Mouse (Mus musculus): Measurements from ENCODE around the gene Bmp8b.
"Not testable (repeated sequence)": the region's sequence is repeated elsewhere in the genome, so short reads cannot be mapped to it uniquely, and the experiment has no call there.

Gene Bmp8b

DNA sequence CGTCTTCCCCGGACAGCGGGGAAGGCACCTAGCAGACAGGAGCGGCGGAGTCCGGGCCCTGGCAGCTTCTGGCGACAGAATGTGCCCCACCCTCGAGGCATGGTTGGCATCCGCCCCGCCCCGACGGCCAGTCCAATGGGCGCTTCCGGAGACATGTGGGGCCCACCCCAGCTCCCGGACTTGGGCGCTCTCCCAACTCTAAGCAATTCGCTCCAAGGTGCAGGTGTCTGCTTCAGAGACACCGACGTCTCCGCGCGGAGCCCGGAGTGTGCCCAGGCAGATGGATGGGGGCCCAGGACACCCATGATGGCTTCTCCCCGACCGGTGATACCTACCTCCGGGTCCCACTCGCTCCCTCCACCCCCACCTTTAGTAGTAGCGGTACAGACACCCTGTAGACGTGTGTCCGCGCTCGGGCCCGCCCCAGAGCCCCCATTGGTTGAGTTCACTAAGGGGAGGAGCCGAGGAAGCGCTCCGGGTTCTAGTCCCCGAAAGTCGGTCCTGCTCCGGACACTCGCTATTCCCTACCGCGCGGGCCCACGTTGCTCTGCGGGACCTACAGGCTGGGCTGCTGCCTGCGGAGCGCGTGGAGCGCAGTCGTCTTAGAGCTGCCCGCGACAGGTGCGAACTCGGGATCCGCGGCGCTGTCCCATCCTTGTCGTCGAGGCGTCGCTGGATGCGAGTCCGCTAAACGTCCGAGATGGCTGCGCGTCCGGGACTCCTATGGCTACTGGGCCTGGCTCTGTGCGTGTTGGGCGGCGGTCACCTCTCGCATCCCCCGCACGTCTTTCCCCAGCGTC, at the start of gene Bmp8b:
TSS of gene Bmp8b (plus strand) at position 515 of the 800 bp plus-strand sequence.
- DNase-seq: peak; percentile 29 to 57

DNA sequence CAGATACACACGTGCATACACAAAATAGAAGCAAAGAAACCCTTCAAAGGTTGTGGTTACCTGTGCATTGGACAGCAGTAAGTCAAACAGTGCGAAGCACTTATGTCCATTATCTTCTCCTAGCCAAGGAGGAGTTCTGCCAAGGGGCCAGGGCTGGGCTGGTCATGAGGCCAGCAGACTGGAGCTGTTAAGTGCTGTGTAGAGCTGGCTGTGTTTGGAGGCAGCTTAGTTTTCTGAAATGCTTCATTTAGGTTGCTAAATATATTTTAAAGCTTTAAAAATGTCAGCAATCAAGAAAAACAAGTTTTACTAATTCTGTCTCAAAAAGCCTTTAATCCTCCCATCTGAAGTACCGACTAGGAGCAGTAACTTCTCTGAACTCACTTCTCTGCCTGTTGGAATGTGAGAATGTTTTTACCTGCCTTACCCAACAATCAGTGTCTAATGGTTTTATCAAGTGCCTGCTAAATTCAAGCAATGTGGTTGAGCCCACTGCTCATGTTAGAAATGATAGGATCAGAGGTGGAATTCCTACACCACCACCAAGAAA, 48.3 kb upstream of the Bmp8b start:
- no peak for DNase-seq

DNA sequence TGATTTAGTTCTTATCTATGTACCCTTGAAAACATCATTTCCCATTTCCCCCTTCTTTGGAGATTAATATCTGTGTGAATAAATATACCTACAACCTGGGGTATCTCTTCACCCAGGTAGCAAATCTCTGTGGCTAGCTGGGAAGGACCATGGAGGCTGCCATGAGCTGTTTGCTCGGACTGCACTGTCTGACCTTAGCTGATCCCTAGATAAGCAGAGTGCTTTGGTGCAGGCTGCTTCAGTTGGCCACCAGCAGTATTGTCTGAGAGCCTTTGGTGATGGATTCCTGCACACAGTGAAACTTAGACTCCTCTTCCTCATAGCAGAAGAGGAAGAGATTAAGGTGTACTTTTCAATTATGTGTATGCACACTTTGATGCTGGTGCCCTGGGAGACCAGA, 47.0 kb upstream of the Bmp8b start:
- DNase-seq: no peak

DNA sequence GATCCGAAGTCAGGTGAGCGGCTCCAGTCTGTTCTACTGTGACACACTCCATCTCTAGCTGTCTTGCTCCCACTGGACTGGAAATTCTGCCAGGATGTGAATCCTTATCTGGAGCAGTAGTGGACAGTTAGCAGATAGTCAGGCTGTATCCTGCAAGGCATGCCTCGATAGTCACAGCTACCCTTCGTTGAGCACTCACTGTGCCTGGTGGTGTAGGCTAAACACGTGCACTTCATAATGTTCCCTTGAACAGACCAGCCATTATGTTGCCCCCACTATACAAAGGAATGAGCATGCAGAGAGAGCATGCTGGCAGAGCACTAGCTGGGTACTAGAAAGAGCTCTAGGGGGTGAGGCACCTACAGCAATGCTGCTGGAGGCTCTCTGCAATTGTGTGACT, 43.2 kb upstream of the Bmp8b start:
- no peak for DNase-seq

DNA sequence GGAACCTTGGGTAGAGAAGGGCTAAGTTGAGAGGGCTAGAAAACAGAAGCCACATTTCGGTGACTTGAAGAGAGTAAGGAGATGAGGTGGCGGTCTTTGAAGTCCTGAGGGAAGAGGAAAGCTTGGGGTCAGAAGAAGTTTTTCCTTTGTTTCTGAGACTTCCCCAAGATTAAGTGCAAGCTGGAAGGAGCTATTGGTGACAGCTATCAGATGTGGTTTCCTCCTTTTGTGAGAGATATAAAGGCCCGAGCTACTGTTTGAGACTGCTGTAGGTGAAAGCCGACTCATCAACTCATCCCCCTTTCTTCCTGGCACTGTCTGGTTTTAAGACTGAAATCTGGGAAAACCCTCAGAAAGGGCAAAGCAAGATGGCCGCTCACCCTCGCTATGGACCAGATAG, 36.3 kb upstream of the Bmp8b start:
- DNase-seq: no peak

DNA sequence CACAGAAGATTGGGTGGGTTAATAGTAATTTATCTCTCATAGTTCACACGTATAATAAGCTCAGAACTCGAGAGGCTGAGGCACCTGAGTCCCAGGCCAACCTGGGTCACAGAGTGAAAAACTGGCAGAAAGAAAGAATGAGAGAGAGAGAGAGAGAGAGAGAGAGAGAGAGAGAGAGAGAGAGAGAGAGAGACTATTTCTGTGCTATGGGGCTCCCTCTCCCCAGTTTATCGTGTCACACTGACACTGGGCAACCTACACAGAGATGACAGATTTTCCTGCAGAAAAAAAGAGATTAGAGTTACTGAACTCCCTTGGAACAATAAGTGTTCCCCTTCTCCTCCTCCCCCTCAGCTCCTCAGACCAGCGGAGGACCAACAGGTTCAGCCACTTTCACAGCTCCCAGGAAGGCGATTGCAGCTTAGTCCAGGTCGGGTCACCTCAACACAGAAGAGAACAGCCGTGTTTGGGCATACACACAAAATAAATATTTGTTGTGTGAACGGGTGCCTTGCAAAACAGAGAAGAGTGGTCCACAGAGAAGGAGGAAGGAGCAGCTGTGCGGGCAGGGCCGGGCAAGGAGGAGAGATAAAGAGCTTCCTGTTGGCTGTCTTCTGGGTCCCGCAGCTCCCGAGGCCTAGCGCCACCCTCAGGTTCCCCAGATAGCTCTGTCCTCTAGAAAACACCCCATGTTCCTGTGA, 33.5 kb upstream of the Bmp8b start:
- peak; percentile 25 to 69 for DNase-seq

DNA sequence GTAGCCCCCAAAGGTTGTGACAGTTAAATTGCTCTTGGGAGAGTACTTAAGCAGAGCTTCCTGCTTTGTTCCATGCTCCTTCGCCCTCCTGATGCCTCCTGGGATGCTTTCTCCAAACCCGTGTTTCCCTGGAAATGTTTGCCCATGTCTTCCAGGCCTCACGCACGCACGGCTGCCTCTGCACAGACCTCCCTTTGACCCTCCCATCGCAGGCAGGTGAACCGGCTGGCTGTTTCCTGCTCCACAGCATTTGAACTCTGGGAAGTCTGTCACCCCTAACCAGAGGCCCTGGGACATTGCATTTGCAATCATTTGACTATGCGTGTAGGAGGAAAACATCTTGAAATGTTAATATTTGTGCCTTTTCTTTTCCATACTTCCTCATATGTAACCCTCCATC, 28.0 kb upstream of the Bmp8b start:
- DNase-seq: peak; percentile 4 to 27

DNA sequence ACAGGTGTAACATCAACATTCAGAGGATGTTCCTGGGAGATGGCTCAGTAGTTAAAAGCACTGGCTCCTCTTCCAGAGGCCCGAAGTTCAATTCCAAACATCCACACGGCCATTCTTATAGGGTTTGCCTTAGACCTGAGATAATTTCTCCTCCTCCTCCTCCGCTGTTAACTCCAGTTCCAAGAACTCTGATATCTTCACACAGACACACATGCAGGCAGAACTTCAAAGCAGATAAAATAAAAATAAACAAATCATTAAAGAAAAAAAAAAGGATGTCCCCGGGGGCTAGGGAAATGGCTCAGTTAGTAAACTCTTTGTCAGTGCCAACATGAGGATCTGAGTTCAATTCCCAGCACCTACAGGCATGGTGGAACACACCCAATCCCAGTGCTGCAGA, 26.7 kb upstream of the Bmp8b start:
- DNase-seq: no peak

DNA sequence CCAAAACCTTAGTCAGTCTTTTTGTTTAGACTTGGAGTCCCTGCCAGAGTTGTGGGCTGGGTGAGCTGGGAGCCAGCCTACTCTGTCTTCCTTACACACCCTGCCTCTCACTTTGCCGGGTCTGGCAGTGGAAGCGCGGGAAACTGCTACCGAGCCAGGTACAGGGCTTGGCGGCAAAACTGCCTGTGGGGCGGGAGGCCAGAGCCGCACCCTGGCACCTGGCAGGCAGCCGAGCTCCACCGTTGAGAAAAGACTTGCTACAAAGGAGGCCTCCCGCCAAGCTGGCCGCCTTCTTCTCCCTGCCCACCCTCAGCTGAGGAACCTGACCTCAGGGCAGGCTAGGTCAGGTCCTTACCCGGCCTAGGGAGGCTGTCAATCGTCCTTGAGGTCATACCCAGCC, 24.2 kb upstream of the Bmp8b start:
- DNase-seq: peak; percentile 12 to 62

DNA sequence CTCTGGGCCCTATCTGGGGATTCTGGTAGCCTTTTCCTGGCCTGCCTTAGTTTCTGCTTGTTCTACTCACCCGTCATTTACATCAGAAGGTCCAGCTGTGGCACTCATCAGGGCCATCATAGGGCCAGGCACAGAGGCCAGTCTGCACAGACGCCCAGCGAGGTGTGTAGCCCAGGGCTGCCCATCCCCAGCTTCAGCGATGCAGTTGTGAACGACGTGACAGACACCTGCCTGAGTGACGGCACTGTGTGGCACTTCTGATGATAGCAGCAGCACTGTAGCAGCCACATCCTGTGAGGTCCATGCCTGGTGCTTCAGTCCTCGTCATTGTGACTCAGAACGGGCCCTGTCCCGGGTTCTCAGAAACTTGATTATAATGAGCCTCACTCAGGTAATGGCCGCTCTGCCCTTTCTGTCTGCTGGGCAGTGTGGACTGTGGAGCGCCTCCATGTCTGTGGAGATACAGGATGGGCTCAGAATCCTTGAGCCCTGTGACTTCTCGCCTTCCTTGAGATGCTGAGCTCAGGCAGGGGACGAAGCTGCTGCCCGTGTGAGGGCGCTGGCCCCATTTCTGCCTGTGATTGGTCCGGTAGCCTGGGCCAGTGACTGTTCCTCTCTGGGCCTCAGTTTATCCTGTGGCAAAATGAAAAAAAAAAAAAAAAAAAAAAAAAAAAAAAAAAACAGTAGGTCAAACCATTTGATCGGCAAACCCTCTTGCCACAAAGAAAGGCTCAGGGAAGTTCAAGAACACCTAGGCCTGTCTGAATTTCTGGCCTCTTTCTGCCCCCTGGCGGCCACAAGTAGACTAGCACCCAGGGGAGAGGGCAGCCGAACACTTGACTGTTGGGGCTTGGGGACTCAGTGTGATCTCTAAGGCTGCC, 22.4 kb upstream of the Bmp8b start:
- DNase-seq: peak; percentile 53 to 72

DNA sequence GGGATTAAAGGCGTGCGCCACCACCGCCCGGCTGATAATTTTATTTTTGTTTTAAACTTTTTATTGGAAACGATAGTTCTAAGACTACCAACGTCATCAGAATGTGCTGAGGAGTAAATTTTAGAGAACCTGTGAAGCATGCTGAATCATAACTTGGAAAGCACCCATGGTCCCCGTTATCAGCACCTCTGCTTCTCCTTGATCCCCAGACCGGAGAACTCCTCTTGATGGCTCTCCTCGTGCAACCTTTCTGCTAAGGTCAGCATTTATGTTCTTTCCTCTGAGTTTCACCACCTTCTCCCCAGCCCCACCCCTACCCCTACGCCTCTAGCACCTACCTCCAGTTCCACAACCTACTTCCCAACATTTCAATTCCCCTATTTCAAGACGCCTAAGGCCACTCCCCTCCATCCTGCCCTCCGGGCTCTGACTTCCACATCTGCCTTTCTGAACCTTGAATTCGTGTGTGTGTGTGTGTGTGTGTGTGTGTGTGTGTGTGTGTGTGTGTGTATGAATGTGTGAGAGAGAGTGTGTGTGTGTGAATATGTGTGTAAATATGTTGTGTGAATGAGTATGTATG, 21.6 kb upstream of the Bmp8b start:
- no peak for DNase-seq

DNA sequence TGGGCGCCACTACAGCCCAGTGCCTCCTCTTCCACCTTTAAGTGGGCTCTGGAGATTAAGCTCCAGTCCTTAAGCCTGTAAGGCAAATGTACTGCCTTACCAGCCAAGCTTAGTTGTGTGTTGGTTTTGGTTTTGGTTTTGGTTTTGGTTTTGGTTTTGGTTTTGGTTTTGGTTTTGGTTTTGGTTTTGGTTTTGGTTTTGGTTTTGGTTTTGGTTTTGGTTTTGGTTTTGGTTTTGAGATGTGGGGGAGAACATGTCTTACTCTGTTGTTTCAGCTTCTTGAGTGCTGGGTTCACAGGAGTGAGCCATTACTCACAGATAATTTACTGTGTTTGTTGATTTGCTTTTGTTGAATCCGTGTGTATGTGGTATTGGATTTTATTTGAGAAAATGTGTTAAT, 19.7 kb upstream of the Bmp8b start:
- DNase-seq: no peak

DNA sequence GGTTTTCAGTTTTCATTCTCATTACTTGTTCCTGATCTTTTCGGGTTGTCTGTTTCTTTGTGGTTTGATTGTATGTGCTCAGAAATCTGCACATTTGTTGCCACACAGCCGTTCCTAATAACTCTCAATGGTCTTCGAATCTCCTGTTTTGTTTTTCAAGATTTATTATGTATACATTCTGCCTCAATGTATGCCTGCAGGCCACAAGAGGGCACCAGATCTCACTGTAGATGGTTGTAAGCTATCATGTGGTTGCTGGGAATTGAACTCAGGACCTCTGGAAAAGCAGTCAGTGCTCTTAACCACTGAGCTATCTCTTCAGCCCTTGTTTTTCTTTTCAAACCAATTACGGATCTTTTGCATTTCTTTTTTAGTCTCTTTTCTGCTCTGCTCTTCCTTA, 18.6 kb upstream of the Bmp8b start:
- DNase-seq: no peak

DNA sequence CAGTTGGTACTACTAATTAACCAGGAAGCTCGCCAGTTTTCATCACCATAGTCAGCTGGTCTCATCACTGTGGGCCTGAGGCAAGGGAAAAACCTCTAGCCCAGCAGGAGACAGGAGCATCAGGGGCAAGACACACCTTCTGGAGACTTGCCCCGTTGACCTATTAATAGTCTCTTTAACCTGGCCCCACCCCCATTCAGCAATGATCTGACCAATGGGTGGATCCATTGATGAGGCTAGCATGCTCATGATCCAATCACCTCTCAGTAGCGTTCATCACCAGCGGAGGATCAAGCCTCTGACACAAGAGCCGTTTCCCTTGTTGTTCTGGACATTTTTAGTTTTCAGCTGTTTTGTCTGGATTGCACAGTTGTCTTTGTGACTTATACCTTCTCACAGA, 12.3 kb upstream of the Bmp8b start:
- no peak for DNase-seq

DNA sequence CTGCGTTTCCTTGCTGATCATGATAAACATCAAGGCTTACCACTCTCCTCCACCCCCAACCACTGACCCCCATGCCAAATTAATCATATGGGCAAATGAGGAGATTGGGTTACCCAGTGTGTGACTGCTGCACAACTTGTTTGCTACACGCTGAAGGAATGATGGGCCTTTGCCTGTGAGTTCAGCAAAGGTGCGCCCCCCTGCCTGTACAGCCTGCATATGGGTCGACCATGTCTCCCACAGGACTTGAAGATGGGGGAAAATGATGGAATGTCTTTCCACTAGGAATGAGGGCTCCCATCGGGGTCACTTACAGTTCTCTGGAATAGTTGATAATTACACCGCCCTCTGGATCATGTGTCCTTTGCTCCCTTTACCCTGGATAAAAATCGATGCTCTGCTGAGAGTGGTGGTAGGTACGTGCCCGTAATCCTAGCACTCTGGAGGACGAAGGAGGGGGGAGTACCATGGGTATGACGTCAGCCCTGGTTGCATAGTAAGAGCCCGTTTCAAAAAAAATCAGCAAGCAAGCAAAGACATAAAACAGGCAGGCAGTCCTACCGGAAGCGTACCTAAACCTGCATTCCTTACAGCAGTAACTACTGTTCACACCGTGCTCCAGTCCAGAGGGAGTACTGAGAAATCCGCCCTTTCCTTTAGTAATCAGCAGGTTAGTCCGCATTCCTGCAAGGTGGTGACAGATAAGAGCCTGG, 11.7 kb upstream of the Bmp8b start:
- peak in 1 of 2 experiments; percentile 1 for DNase-seq

DNA sequence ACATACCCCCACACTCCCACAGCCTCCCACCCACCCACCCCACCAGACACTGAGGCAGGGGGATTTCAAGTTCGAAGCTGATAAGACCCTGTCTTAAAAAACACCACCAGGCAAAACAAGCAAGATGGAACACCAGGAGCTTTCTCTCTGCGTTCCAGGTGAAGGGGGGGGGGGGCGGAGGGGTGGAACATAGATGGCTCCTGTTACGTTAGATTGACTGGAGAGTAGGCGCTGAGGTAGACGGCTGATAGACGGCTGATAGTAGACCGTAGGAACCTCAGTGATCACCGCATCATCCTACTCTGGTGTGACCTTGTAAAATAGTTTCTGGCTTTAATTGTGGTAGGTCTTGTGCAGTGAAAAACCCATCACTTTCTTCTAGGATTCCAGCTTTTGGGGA, 11.1 kb upstream of the Bmp8b start:
- DNase-seq: no peak

DNA sequence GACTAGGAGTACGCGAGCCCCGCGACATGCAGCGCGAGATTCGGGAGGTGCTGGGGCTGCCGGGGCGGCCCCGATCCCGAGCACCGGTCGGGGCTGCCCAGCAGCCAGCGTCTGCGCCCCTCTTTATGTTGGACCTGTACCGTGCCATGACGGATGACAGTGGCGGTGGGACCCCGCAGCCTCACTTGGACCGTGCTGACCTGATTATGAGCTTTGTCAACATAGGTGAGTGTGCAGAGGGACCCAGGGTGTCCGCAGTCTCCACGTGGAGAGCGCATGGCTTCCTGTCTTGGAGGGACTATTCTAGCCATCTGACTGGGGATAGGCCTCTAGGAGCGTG, 456 bp downstream of the Bmp8b start:
- no peak for DNase-seq

DNA sequence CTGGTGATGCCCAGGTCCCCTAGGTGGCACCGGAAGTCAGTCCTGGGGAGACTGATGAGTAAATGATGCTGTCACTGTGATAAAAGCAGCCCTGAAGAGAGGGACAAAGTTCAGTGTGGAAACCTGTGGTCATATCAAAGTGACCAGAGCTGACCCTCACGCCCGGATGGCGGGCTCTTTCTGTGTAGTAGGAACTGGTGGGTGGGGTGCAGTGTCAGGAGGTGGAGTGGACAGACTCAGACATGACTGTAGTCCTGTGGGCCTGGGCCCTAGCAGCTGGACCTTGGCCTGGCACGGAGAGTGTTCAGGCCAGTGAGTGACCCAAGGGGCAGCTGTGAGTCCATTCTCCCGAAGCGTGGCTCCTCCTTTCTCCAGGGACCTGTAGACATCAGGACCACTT, 964 bp downstream of the Bmp8b start:
- peak; percentile 4 to 34 for DNase-seq

DNA sequence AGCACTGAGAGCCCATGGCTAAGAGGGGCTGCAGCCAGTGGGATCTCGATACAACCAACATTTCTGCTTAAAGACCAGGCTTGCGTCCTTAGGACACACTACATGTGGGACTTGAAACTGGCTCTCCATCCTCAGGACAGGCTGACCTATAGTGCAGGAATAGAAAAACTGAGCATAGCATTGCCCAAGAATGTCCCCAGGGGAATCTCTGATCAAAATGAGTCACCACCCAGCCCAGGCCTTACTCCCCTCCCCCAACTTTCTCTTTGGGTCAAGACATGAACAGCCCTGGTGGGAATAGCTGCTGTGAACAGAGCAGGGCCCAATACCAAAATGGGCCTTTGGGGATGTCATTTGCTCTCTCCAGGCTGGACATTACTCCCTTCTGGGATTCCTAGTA, 1.9 kb downstream of the Bmp8b start:
- no peak for DNase-seq

DNA sequence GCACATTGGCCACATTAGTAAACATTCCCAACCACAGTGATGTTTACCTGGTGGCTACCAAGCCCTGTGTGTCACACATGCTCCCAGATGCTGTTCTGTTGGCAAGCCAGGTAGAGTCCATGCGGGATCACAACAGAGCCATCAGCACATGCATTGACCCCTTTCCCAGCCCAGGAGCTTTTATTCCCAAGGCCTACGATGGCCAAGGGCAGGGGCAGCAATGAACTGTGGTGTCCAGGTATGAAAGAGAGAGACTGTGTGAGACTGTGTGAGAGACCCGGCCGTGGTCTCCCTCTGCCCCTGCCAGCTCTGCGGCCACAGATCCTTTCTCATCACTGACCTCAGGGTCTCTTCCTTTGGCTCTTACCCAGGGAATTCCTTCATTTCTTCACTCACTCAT, 3.1 kb downstream of the Bmp8b start:
- DNase-seq: no peak

DNA sequence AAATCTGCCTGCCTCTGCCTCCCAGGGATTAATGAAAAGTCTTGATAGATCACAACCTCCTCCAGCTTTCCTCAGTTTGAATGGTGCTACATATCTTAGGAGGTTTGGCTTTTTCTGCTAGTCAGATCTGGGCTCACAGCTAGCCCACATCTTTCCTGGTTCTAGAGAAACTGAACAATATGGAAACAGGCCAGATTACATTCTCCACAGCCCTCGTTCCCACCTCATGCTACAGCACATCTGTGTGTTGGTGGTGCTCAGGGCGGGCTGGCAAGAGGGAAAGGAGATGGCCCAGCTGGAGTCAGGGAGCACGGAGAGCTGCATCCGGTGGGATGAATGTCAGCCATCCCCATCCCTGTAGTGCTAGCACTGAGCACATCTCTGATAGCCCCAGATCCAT, 5.8 kb downstream of the Bmp8b start:
- no peak for DNase-seq

DNA sequence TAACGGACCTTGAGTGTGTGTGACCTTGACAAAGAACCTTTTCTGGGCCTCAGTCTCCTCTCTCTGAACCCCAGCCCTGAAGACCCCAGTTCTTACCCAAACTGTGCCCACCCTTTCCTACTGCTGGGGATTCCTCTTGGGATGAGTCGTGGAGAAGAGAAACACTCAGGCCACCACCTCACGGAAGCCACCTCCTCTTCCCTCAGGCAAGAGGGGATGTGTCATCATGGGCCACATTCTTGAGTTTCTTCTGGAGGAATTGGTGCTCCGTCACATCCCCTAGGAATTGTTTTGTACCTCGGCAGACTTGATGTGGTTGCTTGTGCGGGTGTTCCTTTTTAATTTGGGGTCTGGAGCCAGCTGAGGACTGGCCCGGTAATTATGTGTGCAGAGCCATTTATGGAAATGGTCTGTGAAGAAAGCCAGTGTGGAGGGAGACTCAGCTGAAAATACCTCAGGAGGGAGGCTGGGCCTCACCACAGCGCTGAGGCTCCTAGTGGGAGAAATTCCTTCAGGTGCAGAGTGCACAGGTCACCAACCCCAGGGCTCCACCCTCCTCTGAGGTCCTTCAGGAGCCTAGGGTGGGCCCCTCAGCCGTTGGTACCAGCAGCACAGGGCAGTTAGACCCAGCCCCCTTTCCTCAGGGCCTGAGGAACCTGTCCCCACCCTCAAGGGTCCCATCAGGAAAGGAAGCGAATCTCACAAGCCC, 6.5 kb downstream of the Bmp8b start:
- DNase-seq: not testable (repeated sequence)
